Mouse (Mus musculus) frontal cortex, postnatal 25 days (tissue): ENCODE data around the gene Myh14.

Experiments
- DNase-seq, 2 experiments: peaks; one replicate each; pipeline ENCODE4 v3.0.0; 2022; ENCODE audit warnings: low spot score in 2 of 2

Myh14 gene

DNA sequence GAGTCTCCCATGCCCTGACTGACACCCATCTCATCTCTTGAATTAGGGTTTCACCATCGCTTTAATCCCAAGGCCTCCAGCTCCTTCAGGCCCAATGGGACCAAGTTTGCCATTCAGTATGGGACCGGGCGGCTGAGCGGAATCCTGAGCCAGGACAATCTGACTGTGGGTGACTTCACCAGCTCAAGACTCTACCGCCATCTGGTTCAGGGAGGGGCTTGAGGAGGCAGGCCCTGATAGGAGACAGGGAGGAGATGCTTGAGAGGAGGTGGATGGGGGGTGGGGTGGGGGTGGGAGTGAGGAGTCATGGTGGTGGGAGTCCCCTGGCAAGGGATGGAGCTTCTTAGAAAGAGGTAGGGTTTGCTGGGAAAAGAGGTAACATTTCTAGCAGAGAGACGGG lies 89.0 kb downstream of the Myh14 start:
- no peak for DNase-seq

DNA sequence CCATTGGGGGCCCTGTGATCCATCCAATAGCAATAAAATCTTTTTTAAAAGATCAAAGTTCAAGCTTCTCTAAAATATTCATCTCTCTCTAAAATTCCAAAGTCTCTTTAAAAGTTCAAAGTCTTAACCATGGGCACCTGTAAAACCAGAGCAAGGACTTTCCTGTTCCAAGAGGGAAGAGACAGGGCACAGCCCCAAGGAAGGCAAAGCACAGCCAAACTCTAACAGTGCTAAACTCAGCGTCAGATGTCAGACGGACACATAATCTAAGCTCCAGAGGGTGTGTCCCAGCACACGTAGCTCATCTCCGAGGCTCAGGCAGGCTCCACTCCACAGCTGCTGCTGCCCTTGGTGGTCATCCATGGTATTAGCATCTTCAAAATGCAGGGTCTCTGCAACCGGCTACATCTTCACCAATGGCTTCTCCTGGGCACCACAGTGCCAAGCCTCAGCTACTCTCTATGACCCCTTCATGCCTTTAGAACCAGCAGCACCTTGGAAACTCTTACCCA lies 94.3 kb downstream of the Myh14 start:
- no peak for DNase-seq

- DNase-seq = no peak
Measured at GRCm38 (mm10) chr7:44572956-44573484, 97.6 kb downstream of the Myh14 start.

DNA sequence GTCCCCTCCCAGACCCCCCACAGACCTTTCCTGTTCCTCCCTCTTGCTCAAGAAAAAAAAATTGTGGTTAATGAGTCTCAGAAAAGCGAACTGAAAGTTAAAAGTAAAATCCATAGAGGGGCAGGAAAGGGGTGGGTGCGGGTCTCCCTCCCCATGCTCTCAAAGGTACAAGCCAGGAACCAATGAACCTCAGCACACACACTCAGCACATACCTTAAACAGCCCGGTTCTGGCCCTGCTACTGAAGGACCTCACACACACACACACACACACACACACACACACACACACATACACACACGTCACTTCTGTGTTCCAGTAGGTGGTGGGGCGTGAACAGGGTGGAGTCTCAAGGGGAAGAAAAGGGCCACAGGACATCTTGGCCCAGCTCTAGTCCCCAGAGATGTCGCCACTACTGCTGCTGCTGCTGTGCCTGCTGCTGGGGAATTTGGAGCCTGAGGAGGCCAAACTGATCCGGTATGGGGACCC lies 98.4 kb downstream of the Myh14 start, which contains the start of gene Napsa:
Gene Napsa, plus strand, starts transcription at position 168 of the 489 bp plus-strand sequence.
- no peak for DNase-seq

- no peak for DNase-seq
Measured at GRCm38 (mm10) chr7:44571811-44572210, 98.8 kb downstream of the Myh14 start.

- no peak for DNase-seq
Measured at GRCm38 (mm10) chr7:44570989-44571388, 99.7 kb downstream of the Myh14 start.

DNA sequence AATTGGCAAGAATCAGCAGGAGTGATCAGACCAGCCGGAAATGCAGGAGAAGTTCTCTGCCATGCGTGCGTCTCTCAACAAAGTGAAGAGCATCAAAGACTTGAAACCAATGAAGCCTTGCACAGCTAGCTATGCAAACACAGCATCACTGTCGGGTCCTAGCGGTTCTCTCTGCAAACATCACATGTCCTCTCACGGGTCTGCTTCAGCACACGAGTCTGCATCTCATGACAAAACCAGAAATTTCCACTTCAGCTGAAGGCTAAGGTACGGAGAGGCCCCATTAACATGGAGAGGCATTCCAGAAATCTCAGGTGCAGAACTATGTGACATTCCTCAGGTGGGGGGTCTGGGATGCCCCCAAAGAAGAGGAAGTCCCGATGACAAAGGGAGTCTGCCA lies 101.8 kb downstream of the Myh14 start:
- DNase-seq = no peak

- no peak for DNase-seq
Measured at GRCm38 (mm10) chr7:44565414-44565813, 105.2 kb downstream of the Myh14 start.

DNA sequence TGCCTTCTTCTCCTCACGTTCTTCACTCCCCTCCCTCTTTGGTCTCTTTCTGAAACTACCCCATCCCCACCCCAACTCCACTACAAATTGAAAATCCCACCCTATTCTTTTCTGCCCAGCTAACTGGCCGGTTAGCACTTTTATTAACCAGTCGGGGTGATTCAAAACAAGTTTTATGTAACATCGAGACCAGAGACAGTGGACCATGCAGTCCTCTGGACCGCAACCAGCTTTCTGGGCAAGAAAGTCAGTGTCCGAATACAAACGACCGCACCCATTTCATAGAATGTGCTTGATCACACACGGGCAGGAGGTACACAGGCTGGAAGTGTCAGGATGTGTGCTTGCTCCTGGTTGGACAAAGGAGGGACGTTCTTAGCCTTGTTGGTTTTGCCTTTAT lies 106.2 kb downstream of the Myh14 start:
- no peak for DNase-seq

DNA sequence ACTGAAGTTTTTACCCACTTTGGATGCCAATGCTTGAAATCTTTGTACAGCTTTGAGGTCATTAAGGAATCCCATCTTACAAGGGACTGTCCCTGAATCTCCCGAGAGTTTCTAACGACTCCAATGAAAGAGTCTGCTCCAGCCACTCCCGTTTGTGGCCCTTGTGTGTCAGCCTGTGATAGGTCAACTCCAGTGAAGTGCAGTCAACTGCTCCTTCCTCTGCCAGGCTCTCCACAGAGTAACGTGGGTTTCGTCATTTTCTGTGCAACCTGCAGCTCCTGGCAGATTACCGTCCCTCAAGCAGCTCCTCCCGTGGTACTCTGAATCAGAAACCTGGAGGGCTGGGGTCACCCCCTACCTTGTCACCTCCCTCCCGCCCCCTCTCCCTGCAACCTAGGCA lies 107.4 kb downstream of the Myh14 start:
- no peak for DNase-seq

- peak; percentile 64 to 76 for DNase-seq
Measured at GRCm38 (mm10) chr7:44560435-44561400, 109.9 kb downstream of the Myh14 start.

- no peak for DNase-seq
Measured at GRCm38 (mm10) chr7:44557629-44558028, 113.0 kb downstream of the Myh14 start.
